Mouse (Mus musculus) MEL (cell line): ENCODE data around the gene Racgap1. TPM values are rescaled to one million over a fixed set of nuclear protein-coding genes. Genes with fewer than 3 reads are reported as not detected.

Experiments
- DNase-seq: peaks from one replicate; pipeline ENCODE4 v3.0.0; 2011; ENCODE audit warnings: low read depth, low spot score
- H3K27ac ChIP-seq: 2 replicates; pipeline ENCODE4 v1.5.1; 2012; ENCODE audit warnings: low read depth, mild to moderate bottlenecking, control low read depth, low read length, moderate library complexity; ENCODE audit not compliant: control insufficient read depth
- H3K27me3 ChIP-seq, 2 experiments: fragments of 150-350 bp in 1 of 2; sonication (generic) in 1 of 2; 2 replicates each; pipeline ENCODE4 v1.6.1; 2012; ENCODE audit warnings: low read length in 2 of 2, mild to moderate bottlenecking in 2 of 2, improper control_type of control experiment in 1 of 2, moderate library complexity in 1 of 2; ENCODE audit not compliant: insufficient read depth in 2 of 2, control insufficient read depth in 1 of 2
- H3K36me3 ChIP-seq, 2 experiments: 2 replicates each; pipeline ENCODE4 v1.6.1; 2012 to 2014; ENCODE audit warnings: low read length in 2 of 2, improper control_type of control experiment in 1 of 2, inconsistent platforms in 1 of 2, mild to moderate bottlenecking in 1 of 2; ENCODE audit not compliant: insufficient read depth in 2 of 2, control insufficient read depth in 1 of 2
- H3K4me1 ChIP-seq, 2 experiments: fragments of 150-350 bp in 1 of 2; sonication (generic) in 1 of 2; 2 replicates each; pipeline ENCODE4 v1.6.1; 2012; ENCODE audit warnings: low read length in 2 of 2, improper control_type of control experiment in 1 of 2, mild to moderate bottlenecking in 1 of 2; ENCODE audit not compliant: insufficient read depth in 2 of 2, control insufficient read depth in 1 of 2
- H3K4me3 ChIP-seq, 2 experiments: fragments of 150-350 bp in 1 of 2; sonication (generic) in 1 of 2; 2 replicates each; pipeline ENCODE4 v1.5.1; 2012; ENCODE audit warnings: low read depth in 2 of 2, low read length in 2 of 2, mild to moderate bottlenecking in 2 of 2, moderate library complexity in 2 of 2, control low read depth in 1 of 2, improper control_type of control experiment in 1 of 2; ENCODE audit not compliant: control insufficient read depth in 1 of 2, insufficient read depth in 1 of 2
- H3K79me2 ChIP-seq: 2 replicates; pipeline ENCODE4 v1.6.1; 2012; ENCODE audit warnings: mild to moderate bottlenecking, low read length, moderate library complexity; ENCODE audit not compliant: control insufficient read depth, poor library complexity, insufficient read depth
- H3K9ac ChIP-seq: 2 replicates; pipeline ENCODE4 v1.6.1; 2012; ENCODE audit warnings: low read depth, mild to moderate bottlenecking, control low read depth, low read length, moderate library complexity; ENCODE audit not compliant: control insufficient read depth, poor library complexity, severe bottlenecking
- H3K9me3 ChIP-seq: fragments of 150-350 bp; sonication (generic); replicated peaks from 2 replicates; pipeline ENCODE4 v1.6.1; 2012; ENCODE audit warnings: mild to moderate bottlenecking, low read length, improper control_type of control experiment, moderate library complexity; ENCODE audit not compliant: insufficient read depth
- CTCF ChIP-seq, 3 experiments: IDR thresholded peaks in 2 of 3; conservative IDR thresholded peaks in 1 of 3; 2 replicates each; pipeline ENCODE4 v1.5.1; 2011 to 2012; ENCODE audit warnings: low read length in 3 of 3, low read depth in 2 of 3, mild to moderate bottlenecking in 2 of 3, improper control_type of control experiment in 1 of 3, inconsistent platforms in 1 of 3, mixed read lengths in 1 of 3, moderate library complexity in 1 of 3; ENCODE audit not compliant: control insufficient read depth in 1 of 3, insufficient read depth in 1 of 3, poor library complexity in 1 of 3, severe bottlenecking in 1 of 3
- ELF1 ChIP-seq: IDR thresholded peaks from 2 replicates; pipeline ENCODE4 v1.6.1; 2014; ENCODE audit warnings: low read depth, mild to moderate bottlenecking, inconsistent platforms, low read length, improper control_type of control experiment, moderate library complexity
- GABPA ChIP-seq: IDR thresholded peaks from 2 replicates; pipeline ENCODE4 v1.6.1; 2012; ENCODE audit warnings: low read depth, mild to moderate bottlenecking, inconsistent platforms, low read length, improper control_type of control experiment, moderate library complexity
- GATA1 ChIP-seq: IDR thresholded peaks from 2 replicates; pipeline ENCODE4 v1.6.1; 2011; ENCODE audit warnings: low read depth, low read length, improper control_type of control experiment
- MAZ ChIP-seq: IDR thresholded peaks from 2 replicates; pipeline ENCODE4 v1.6.1; 2012; ENCODE audit warnings: low read depth, mild to moderate bottlenecking, inconsistent platforms, low read length, improper control_type of control experiment
- MXI1 ChIP-seq: IDR thresholded peaks from 2 replicates; pipeline ENCODE4 v1.6.1; 2011; ENCODE audit warnings: mild to moderate bottlenecking, low read depth, low read length, improper control_type of control experiment
- POLR2AphosphoS5 ChIP-seq: IDR thresholded peaks from 2 replicates; pipeline ENCODE4 v1.6.1; 2012; ENCODE audit warnings: low read depth, borderline replicate concordance, mild to moderate bottlenecking, inconsistent platforms, low read length, moderate library complexity, mixed read lengths
- RAD21 ChIP-seq: IDR thresholded peaks from 2 replicates; pipeline ENCODE4 v1.6.1; 2011; ENCODE audit warnings: mild to moderate bottlenecking, low read depth, low read length, improper control_type of control experiment
- SIN3A ChIP-seq: IDR thresholded peaks from 2 replicates; pipeline ENCODE4 v1.6.1; 2012; ENCODE audit warnings: low read length, improper control_type of control experiment, inconsistent platforms
- TCF12 ChIP-seq: IDR thresholded peaks from 2 replicates; pipeline ENCODE4 v1.6.1; 2014; ENCODE audit warnings: low read depth, mild to moderate bottlenecking, inconsistent platforms, low read length, improper control_type of control experiment, moderate library complexity
- UBTF ChIP-seq: IDR thresholded peaks from 2 replicates; pipeline ENCODE4 v1.6.1; 2012; ENCODE audit warnings: low read depth, mild to moderate bottlenecking, inconsistent platforms, low read length, improper control_type of control experiment, moderate library complexity, borderline replicate concordance; ENCODE audit not compliant: insufficient read depth
- ZNF384 ChIP-seq: IDR thresholded peaks from 2 replicates; pipeline ENCODE4 v1.6.1; 2012; ENCODE audit warnings: low read depth, mild to moderate bottlenecking, inconsistent platforms, low read length, improper control_type of control experiment
- polyA plus RNA-seq, 2 experiments: library from polyadenylated mRNA; stranded (reverse) in 1 of 2; unstranded in 1 of 2; fragments of >175 nt in 1 of 2; fragments of >200 nt in 1 of 2; gene quantifications; 2 replicates each; pipeline versions ENCODE4 v1.2.1 to v1.2.4; 2012; ENCODE audit warnings: low replicate concordance in 2 of 2, low read depth in 1 of 2; ENCODE audit not compliant: insufficient read length in 2 of 2, insufficient read depth in 1 of 2, missing spikeins in 1 of 2
- total RNA-seq: library from RNA; depleted of rRNA; stranded (reverse); fragments of 300-350 nt; gene quantifications from 2 replicates; pipeline ENCODE4 v1.2.3, GENCODE M21; 2012

Gene Racgap1
- total and polyA plus RNA-seq, 3 experiments = 126 to 367 (median 149) TPM

DNA sequence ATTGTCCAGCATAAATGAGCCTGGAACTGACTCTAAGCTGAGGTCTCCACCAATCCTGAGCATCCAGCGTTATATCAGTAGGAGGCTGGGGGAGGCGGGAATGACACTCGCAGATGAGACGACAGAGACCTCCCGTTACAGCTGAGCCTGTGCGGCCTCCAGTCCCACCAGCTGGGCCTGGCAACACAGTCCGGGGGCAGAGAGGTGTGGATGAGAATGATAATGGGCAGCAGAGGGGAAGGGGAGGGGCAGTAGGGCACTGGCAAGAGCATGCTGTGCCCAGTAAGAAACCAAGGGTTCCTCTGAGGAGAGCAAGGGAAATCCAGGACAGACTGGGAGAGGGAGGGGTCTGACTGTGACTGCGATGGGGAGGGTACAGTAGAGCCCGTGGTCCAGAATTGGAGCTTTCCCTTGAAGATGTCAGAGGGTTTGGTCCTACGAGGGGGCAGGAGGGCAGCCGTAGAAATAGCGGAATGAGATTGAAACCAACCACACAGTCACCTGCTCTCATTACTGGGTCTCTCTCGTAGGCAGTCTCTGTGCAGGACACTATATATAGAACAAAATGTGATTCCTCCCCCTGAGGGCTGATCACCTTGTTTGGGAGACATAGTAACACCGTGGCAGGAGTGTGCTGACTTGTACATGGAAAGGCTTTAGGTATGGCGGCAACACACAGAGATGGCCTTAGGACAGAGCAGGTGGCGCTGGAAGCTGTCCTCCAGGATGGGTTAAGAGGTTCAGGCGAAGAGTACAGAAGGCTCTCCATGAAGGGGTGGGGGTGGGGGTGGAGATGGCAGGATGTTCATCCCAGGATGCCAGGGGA is 52.0 kb downstream of the Racgap1 start:
- Histone ChIP-seq H3K79me2 (no peaks in the 10 kb centered on the region), H3K9ac (no peak overlapping the region), H3K27ac (no peak overlapping the region), H3K4me3 (no peak overlapping the region), H3K36me3 (no peaks in the 10 kb centered on the region), H3K27me3 (peaks cover 11 to 26% of the 10 kb centered on the region in 2 experiments), H3K4me1 (no peaks in the 10 kb centered on the region), H3K9me3 (no peaks in the 10 kb centered on the region)
- TF ChIP-seq SIN3A (no peak), CTCF (IDR thresholded peaks at IDR 0.05 in 2 of 3, conservative IDR thresholded peaks at IDR 0.05 in 1 of 3; ENCODE audit: control insufficient read depth in 1 of 3, insufficient read depth in 1 of 3, low read depth in 2 of 3, low read length in 3 of 3, poor library complexity in 1 of 3, severe bottlenecking in 1 of 3) (no peak)
- no peak for DNase-seq

DNA sequence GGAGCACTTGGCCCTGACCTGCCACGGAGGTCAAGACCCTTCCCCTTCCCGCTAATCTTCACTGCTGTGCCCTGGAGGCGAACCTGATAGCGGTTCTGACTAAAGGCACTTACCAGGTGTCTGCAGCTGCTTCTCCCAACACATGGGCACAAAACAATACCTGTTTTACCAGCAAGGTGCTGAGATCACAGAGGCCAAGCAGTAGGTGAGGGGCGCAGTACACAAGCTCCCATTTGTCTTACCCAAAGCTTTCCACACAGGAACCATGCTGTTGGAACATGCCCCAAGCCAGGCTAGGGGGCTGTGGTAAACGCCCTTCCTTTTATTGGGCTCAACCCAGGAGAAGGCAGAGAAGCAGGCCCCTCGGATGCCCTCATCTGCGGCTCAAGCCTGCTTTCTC is 53.9 kb downstream of the Racgap1 start:
- Histone ChIP-seq H3K9me3 (no peaks in the 10 kb centered on the region), H3K9ac (no peak overlapping the region), H3K4me3 (no peak overlapping the region), H3K27ac (no peak overlapping the region), H3K4me1 (no peaks in the 10 kb centered on the region), H3K36me3 (no peaks in the 10 kb centered on the region), H3K27me3 (peaks cover 8 to 19% of the 10 kb centered on the region in 2 experiments), H3K79me2 (no peaks in the 10 kb centered on the region)
- no peak for DNase-seq
- TF ChIP-seq RAD21 (no peak), UBTF (no peak), ZNF384 (no peak), MXI1 (no peak), MAZ (no peak), GATA1 (no peak), CTCF (IDR thresholded peaks at IDR 0.05 in 2 of 3, conservative IDR thresholded peaks at IDR 0.05 in 1 of 3; ENCODE audit: control insufficient read depth in 1 of 3, insufficient read depth in 1 of 3, low read depth in 2 of 3, low read length in 3 of 3, poor library complexity in 1 of 3, severe bottlenecking in 1 of 3) (no peak), TCF12 (no peak), POLR2AphosphoS5 (no peak)

DNA sequence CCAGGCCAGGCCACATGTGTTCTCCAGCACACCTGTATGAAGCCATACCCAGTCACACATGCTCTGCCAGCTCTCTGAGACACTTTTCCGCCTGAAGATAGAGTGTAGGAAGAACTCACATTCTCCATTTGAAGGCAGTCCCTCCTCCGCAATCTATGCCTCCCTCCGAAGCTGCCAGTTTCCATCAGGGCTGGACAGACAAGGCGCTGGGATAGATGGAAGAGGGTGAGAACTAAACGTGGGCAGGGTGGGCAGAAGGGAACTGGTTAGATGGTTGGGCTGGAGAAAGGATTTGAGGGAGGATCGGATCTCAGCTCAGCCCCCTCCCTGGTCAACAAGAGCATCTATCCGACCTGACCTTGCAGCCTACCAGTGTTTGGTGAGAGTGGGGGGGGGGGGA is 54.6 kb downstream of the Racgap1 start:
- Histone ChIP-seq H3K4me1 (no peaks in the 10 kb centered on the region), H3K9ac (no peak overlapping the region), H3K27me3 (peaks cover 8 to 14% of the 10 kb centered on the region in 2 experiments), H3K9me3 (no peaks in the 10 kb centered on the region), H3K36me3 (no peaks in the 10 kb centered on the region), H3K27ac (no peak overlapping the region), H3K79me2 (no peaks in the 10 kb centered on the region), H3K4me3 (no peak overlapping the region)
- TF ChIP-seq GABPA (no peak), POLR2AphosphoS5 (no peak), ELF1 (no peak)
- no peak for DNase-seq
